ENCODE assay signal across 18 mouse cellular contexts in genomic region chr9:107354826-107355225, GRCm38 (mm10). TPM values are rescaled to one million over a fixed set of nuclear protein-coding genes. Genes with fewer than 3 reads are reported as not detected.
DNase-seq lines count a peak whose midpoint lies in the region; ATAC-seq lines count a peak whose summit lies in the region.
"Had no signal": no experiment of that assay in that cellular context is flagged by ENCODE, and none has a peak within 500 bp of the region (broad histone marks: within the 10 kb centered on the region; RNA-seq: fewer than 3 reads in every experiment).

No protein-coding gene starts in this region.

- no peak for ATAC-seq in embryonic facial prominence, embryonic 13.5 days (ENCODE audit: insufficient number of reproducible peaks, insufficient read depth, low FRiP score, low TSS enrichment, low read depth)
- ATAC-seq in neural tube, embryonic 11.5 days (ENCODE audit: insufficient read depth, low FRiP score, low TSS enrichment), result no peak
- ATAC-seq: activated CD4-positive, CD25-positive, alpha-beta regulatory T cell, adult 4 months; CD4-positive, CD25-positive, alpha-beta regulatory T cell, adult 4 months; forebrain, embryonic 14.5 days; forebrain, embryonic 16.5 days; Patski had no signal

- H3K27ac ChIP-seq in embryonic facial prominence, embryonic 13.5 days, result no peak overlapping the region
- H3K27ac ChIP-seq in embryonic facial prominence, embryonic 10.5 days (replicated peaks), result no peak overlapping the region
- no peak overlapping the region for H3K27ac ChIP-seq in neural tube, embryonic 11.5 days (ENCODE audit: low read depth, low read length)

- H3K9me3 ChIP-seq in embryonic facial prominence, embryonic 13.5 days, result no peaks in the 10 kb centered on the region
- no peaks in the 10 kb centered on the region for H3K9me3 ChIP-seq in embryonic facial prominence, embryonic 10.5 days
- H3K9me3 ChIP-seq in neural tube, embryonic 11.5 days (ENCODE audit: control insufficient read depth, low read length), result no peaks in the 10 kb centered on the region
- H3K9me3 ChIP-seq: G1E had no signal

- H3K36me3 ChIP-seq in embryonic facial prominence, embryonic 13.5 days, result no peaks in the 10 kb centered on the region
- no peaks in the 10 kb centered on the region for H3K36me3 ChIP-seq in embryonic facial prominence, embryonic 10.5 days (replicated peaks)
- H3K36me3 ChIP-seq in neural tube, embryonic 11.5 days (ENCODE audit: control insufficient read depth, insufficient read depth, low read length), result no peaks in the 10 kb centered on the region
- H3K36me3 ChIP-seq: G1E had no signal

- 40% methylated on average over 1 of the region's 1 CpGs for WGBS in embryonic facial prominence, embryonic 13.5 days
- WGBS in embryonic facial prominence, embryonic 10.5 days, result 80% methylated on average over 1 of the region's 1 CpGs
- 83% methylated on average over 1 of the region's 1 CpGs for WGBS in neural tube, embryonic 11.5 days

- H3K4me1 ChIP-seq in embryonic facial prominence, embryonic 13.5 days, result no peaks in the 10 kb centered on the region
- peaks cover 3% of the 10 kb centered on the region; the same call in 1 of the 2 replicates for H3K4me1 ChIP-seq in embryonic facial prominence, embryonic 10.5 days
- no peaks in the 10 kb centered on the region for H3K4me1 ChIP-seq in neural tube, embryonic 11.5 days (ENCODE audit: control insufficient read depth, insufficient read depth, low read length)

- DNase-seq in cerebellum, adult 9-10 months, result peak; percentile 42
- DNase-seq in cerebellum, adult 11-12 months, result no peak
- no peak for DNase-seq in embryonic facial prominence, embryonic 10.5 days (ENCODE audit: low spot score)
- DNase-seq in left cerebral cortex, postnatal 4 days, result peak; percentile 37
- DNase-seq in left cerebral cortex, adult 11 months (ENCODE audit: low spot score), result no peak
- no peak for DNase-seq in neural tube, embryonic 11.5 days (ENCODE audit: low spot score)
- DNase-seq in neural tube, embryonic 10.5 days (ENCODE audit: extremely low spot score, low spot score), result no peak
- DNase-seq: adrenal gland, adult 8-10 months; adrenal gland, postnatal 14 days; adrenal gland, postnatal 36 days; B cell, adult 2 months had no signal

- H3K27me3 ChIP-seq in embryonic facial prominence, embryonic 13.5 days, result peaks cover 21% of the 10 kb centered on the region
- peaks cover 53% of the 10 kb centered on the region for H3K27me3 ChIP-seq in embryonic facial prominence, embryonic 10.5 days (replicated peaks; ENCODE audit: low read depth, poor library complexity, severe bottlenecking)
- no peaks in the 10 kb centered on the region for H3K27me3 ChIP-seq in neural tube, embryonic 11.5 days (ENCODE audit: control insufficient read depth, insufficient read depth, low read length)

- H3K4me3 ChIP-seq in embryonic facial prominence, embryonic 13.5 days, result no peak overlapping the region
- no peak overlapping the region for H3K4me3 ChIP-seq in embryonic facial prominence, embryonic 10.5 days
- H3K4me3 ChIP-seq in neural tube, embryonic 11.5 days (ENCODE audit: low read depth, low read length), result no peak overlapping the region

- H3K4me2 ChIP-seq in embryonic facial prominence, embryonic 13.5 days, result no peak overlapping the region
- no peak overlapping the region for H3K4me2 ChIP-seq in neural tube, embryonic 11.5 days (ENCODE audit: low read depth)

- H3K9ac ChIP-seq in embryonic facial prominence, embryonic 13.5 days, result 0 out of 2 replicates have a peak overlapping the region, but pooled peaks have one; percentile 3
- 0 out of 2 replicates have a peak overlapping the region, but pooled peaks have one; percentile 10 for H3K9ac ChIP-seq in neural tube, embryonic 11.5 days (ENCODE audit: low read length)

- intact Hi-C loops in left cerebral cortex, postnatal 4 days (cut with DNase I), result loop anchor here (5.0 kb wide), 1 partner anchor 63 kb away; no protein-coding TSS in a partner anchor

RNA-seq across cellular contexts. Expression of gene 6430571L13Rik, which starts 14.4 kb away (rescaled TPM):
- polyA plus RNA-seq in embryonic facial prominence, embryonic 13.5 days (2015; fragmentation: Nextera tagmentation; extraction: Ambion mirVana), result 1.2 and 1.5 TPM in 2 replicates
- 0.83 and 0.95 TPM in 2 replicates for polyA plus RNA-seq in embryonic facial prominence, embryonic 10.5 days (2016; fragmentation: Nextera tagmentation; extraction: Ambion mirVana)
- 1 to 10 TPM; 5.3 to 5.4 TPM for total RNA-seq in left cerebral cortex, postnatal 4 days (2021)
- 1.4 and 2.0 TPM in 2 replicates for polyA plus RNA-seq in neural tube, embryonic 11.5 days (2014; fragmentation: Nextera tagmentation; extraction: Ambion mirVana)

RNA-seq across cellular contexts. Expression of gene Hemk1, which starts 16.7 kb away (rescaled TPM):
- polyA plus RNA-seq in embryonic facial prominence, embryonic 13.5 days (2015; fragmentation: Nextera tagmentation; extraction: Ambion mirVana), result 11.4 and 12.1 TPM in 2 replicates
- 10.7 and 11.6 TPM in 2 replicates for polyA plus RNA-seq in embryonic facial prominence, embryonic 10.5 days (2016; fragmentation: Nextera tagmentation; extraction: Ambion mirVana)
- 10 to 100 TPM; 15.9 to 18.1 TPM for total RNA-seq in left cerebral cortex, postnatal 4 days (2021)
- polyA plus RNA-seq in neural tube, embryonic 11.5 days (2014; fragmentation: Nextera tagmentation; extraction: Ambion mirVana), result 11.1 and 12.4 TPM in 2 replicates

RNA-seq across cellular contexts. Expression of gene Cacna2d2, which starts 44.6 kb away (rescaled TPM):
- 0.76 and 1.1 TPM in 2 replicates for polyA plus RNA-seq in embryonic facial prominence, embryonic 13.5 days (2015; fragmentation: Nextera tagmentation; extraction: Ambion mirVana)
- 0.45 and 0.50 TPM in 2 replicates for polyA plus RNA-seq in embryonic facial prominence, embryonic 10.5 days (2016; fragmentation: Nextera tagmentation; extraction: Ambion mirVana)
- 10 to 100 TPM; 31.9 to 50.0 TPM for total RNA-seq in left cerebral cortex, postnatal 4 days (2021)
- polyA plus RNA-seq in neural tube, embryonic 11.5 days (2014; fragmentation: Nextera tagmentation; extraction: Ambion mirVana), result 1.4 and 1.8 TPM in 2 replicates

RNA-seq across cellular contexts. Expression of gene Cish, which starts 59.0 kb away (rescaled TPM):
- polyA plus RNA-seq in embryonic facial prominence, embryonic 13.5 days (2015; fragmentation: Nextera tagmentation; extraction: Ambion mirVana), result 9.3 and 12.4 TPM in 2 replicates
- 6.7 and 7.2 TPM in 2 replicates for polyA plus RNA-seq in embryonic facial prominence, embryonic 10.5 days (2016; fragmentation: Nextera tagmentation; extraction: Ambion mirVana)
- 10 to 100 TPM; 16.4 to 17.5 TPM for total RNA-seq in left cerebral cortex, postnatal 4 days (2021)
- polyA plus RNA-seq in neural tube, embryonic 11.5 days (2014; fragmentation: Nextera tagmentation; extraction: Ambion mirVana), result 5.1 and 6.4 TPM in 2 replicates

Comparison
In these comparisons a context has a peak if more than half of its experiments do, and no peak if none do; other contexts are left out.
1. DNase-seq: peak in cerebellum, adult 9-10 months (single experiment) and left cerebral cortex, postnatal 4 days (single experiment); none in cerebellum, adult 11-12 months (single experiment), embryonic facial prominence, embryonic 10.5 days (single experiment), left cerebral cortex, adult 11 months (single experiment), neural tube, embryonic 11.5 days (single experiment) and neural tube, embryonic 10.5 days (single experiment).